Mouse (Mus musculus): ENCODE results near the gene Nhsl1. TPM values are rescaled to one million over a fixed set of nuclear protein-coding genes. Genes with fewer than 3 reads are reported as not detected.

The Nhsl1 gene
- polyA plus RNA-seq, 1 experiment from 2014 or later: 8.2 TPM

- ATAC-seq (ENCODE audit: insufficient number of reproducible peaks, insufficient read depth, low FRiP score, low TSS enrichment, low read depth): no peak
- peak overlapping the region; percentile 18; the same call in 1 of the 2 replicates for H3K27ac ChIP-seq
- H3K4me2 ChIP-seq: no peak overlapping the region
- H3K4me1 ChIP-seq: peaks cover 25% of the 10 kb centered on the region
- H3K4me3 ChIP-seq: no peak overlapping the region
- WGBS: 46% methylated on average over 3 of the region's 3 CpGs
- H3K9me3 ChIP-seq: no peaks in the 10 kb centered on the region
- H3K9ac ChIP-seq: no peak overlapping the region
- H3K27me3 ChIP-seq: no peaks in the 10 kb centered on the region
- H3K36me3 ChIP-seq: no peaks in the 10 kb centered on the region
Observed at GRCm38 (mm10) chr10:18375301-18375700, 56.5 kb downstream of the Nhsl1 start.

- H3K27ac ChIP-seq: no peak overlapping the region
- no peak for ATAC-seq (ENCODE audit: insufficient number of reproducible peaks, insufficient read depth, low FRiP score, low TSS enrichment, low read depth)
- no peak overlapping the region for H3K4me2 ChIP-seq
- H3K36me3 ChIP-seq: no peaks in the 10 kb centered on the region
- WGBS: 66% methylated on average over 2 of the region's 2 CpGs
- no peak overlapping the region for H3K4me3 ChIP-seq
- H3K27me3 ChIP-seq: no peaks in the 10 kb centered on the region
- H3K4me1 ChIP-seq: peaks cover 9% of the 10 kb centered on the region
- no peaks in the 10 kb centered on the region for H3K9me3 ChIP-seq
- no peak overlapping the region for H3K9ac ChIP-seq
Observed at GRCm38 (mm10) chr10:18384766-18385165, 66.0 kb downstream of the Nhsl1 start.

GRCm38 (mm10) chr10:18386224-18386623, 67.4 kb downstream of the Nhsl1 start:
- Histone ChIP-seq H3K27ac (no peak overlapping the region), H3K4me2 (no peak overlapping the region), H3K27me3 (no peaks in the 10 kb centered on the region), H3K4me1 (peaks cover 9% of the 10 kb centered on the region), H3K9ac (no peak overlapping the region), H3K36me3 (no peaks in the 10 kb centered on the region), H3K4me3 (no peak overlapping the region), H3K9me3 (no peaks in the 10 kb centered on the region)
- no peak for ATAC-seq (ENCODE audit: insufficient number of reproducible peaks, insufficient read depth, low FRiP score, low TSS enrichment, low read depth)
- WGBS: 54% methylated on average over 7 of the region's 7 CpGs

GRCm38 (mm10) chr10:18388784-18389575, 70.2 kb downstream of the Nhsl1 start:
- Histone ChIP-seq H3K4me1 (peaks cover 17% of the 10 kb centered on the region), H3K27me3 (no peaks in the 10 kb centered on the region), H3K27ac (0 out of 2 replicates have a peak overlapping the region, but pooled peaks have one; percentile 12), H3K9ac (0 out of 2 replicates have a peak overlapping the region, but pooled peaks have one; percentile 8), H3K36me3 (no peaks in the 10 kb centered on the region), H3K4me3 (no peak overlapping the region), H3K9me3 (no peaks in the 10 kb centered on the region), H3K4me2 (peak overlapping the region; percentile 39)
- 25% methylated on average over 10 of the region's 10 CpGs for WGBS
- peak; percentile 49 for ATAC-seq (ENCODE audit: insufficient number of reproducible peaks, insufficient read depth, low FRiP score, low TSS enrichment, low read depth)

- WGBS: 88% methylated on average over 15 of the region's 15 CpGs
- peaks cover 17% of the 10 kb centered on the region for H3K4me1 ChIP-seq
- H3K4me3 ChIP-seq: no peak overlapping the region
- no peak overlapping the region for H3K9ac ChIP-seq
- no peaks in the 10 kb centered on the region for H3K27me3 ChIP-seq
- H3K36me3 ChIP-seq: no peaks in the 10 kb centered on the region
- no peak for ATAC-seq (ENCODE audit: insufficient number of reproducible peaks, insufficient read depth, low FRiP score, low TSS enrichment, low read depth)
- no peaks in the 10 kb centered on the region for H3K9me3 ChIP-seq
- no peak overlapping the region for H3K4me2 ChIP-seq
- no peak overlapping the region for H3K27ac ChIP-seq
Observed at GRCm38 (mm10) chr10:18390004-18390403, 71.2 kb downstream of the Nhsl1 start.

GRCm38 (mm10) chr10:18391608-18392007, 72.8 kb downstream of the Nhsl1 start:
- Histone ChIP-seq H3K4me2 (no peak overlapping the region), H3K4me1 (peaks cover 17% of the 10 kb centered on the region), H3K9me3 (no peaks in the 10 kb centered on the region), H3K27ac (no peak overlapping the region), H3K27me3 (no peaks in the 10 kb centered on the region), H3K4me3 (no peak overlapping the region), H3K36me3 (no peaks in the 10 kb centered on the region), H3K9ac (no peak overlapping the region)
- ATAC-seq (ENCODE audit: insufficient number of reproducible peaks, insufficient read depth, low FRiP score, low TSS enrichment, low read depth): no peak
- 35% methylated on average over 5 of the region's 5 CpGs for WGBS

GRCm38 (mm10) chr10:18392268-18392667, 73.5 kb downstream of the Nhsl1 start:
- 70% methylated on average over 6 of the region's 6 CpGs for WGBS
- no peaks in the 10 kb centered on the region for H3K27me3 ChIP-seq
- H3K4me2 ChIP-seq: no peak overlapping the region
- H3K9me3 ChIP-seq: no peaks in the 10 kb centered on the region
- H3K4me1 ChIP-seq: peaks cover 17% of the 10 kb centered on the region
- no peak overlapping the region for H3K9ac ChIP-seq
- no peaks in the 10 kb centered on the region for H3K36me3 ChIP-seq
- no peak overlapping the region for H3K4me3 ChIP-seq
- no peak for ATAC-seq (ENCODE audit: insufficient number of reproducible peaks, insufficient read depth, low FRiP score, low TSS enrichment, low read depth)
- no peak overlapping the region for H3K27ac ChIP-seq

- Histone ChIP-seq H3K9ac (no peak overlapping the region), H3K27me3 (no peaks in the 10 kb centered on the region), H3K9me3 (no peaks in the 10 kb centered on the region), H3K36me3 (no peaks in the 10 kb centered on the region), H3K4me2 (no peak overlapping the region), H3K27ac (no peak overlapping the region), H3K4me3 (no peak overlapping the region), H3K4me1 (peaks cover 16% of the 10 kb centered on the region)
- ATAC-seq (ENCODE audit: insufficient number of reproducible peaks, insufficient read depth, low FRiP score, low TSS enrichment, low read depth): no peak
- 48% methylated on average over 3 of the region's 3 CpGs for WGBS
Observed at GRCm38 (mm10) chr10:18393740-18394139, 75.0 kb downstream of the Nhsl1 start.

- Histone ChIP-seq H3K4me3 (no peak overlapping the region), H3K9me3 (no peaks in the 10 kb centered on the region), H3K4me2 (no peak overlapping the region), H3K4me1 (peaks cover 11% of the 10 kb centered on the region), H3K27me3 (no peaks in the 10 kb centered on the region), H3K9ac (no peak overlapping the region), H3K36me3 (no peaks in the 10 kb centered on the region), H3K27ac (no peak overlapping the region)
- ATAC-seq (ENCODE audit: insufficient number of reproducible peaks, insufficient read depth, low FRiP score, low TSS enrichment, low read depth): no peak
- 76% methylated on average over 7 of the region's 7 CpGs for WGBS
Observed at GRCm38 (mm10) chr10:18394270-18394669, 75.5 kb downstream of the Nhsl1 start.

- H3K27ac ChIP-seq: no peak overlapping the region
- H3K9me3 ChIP-seq: no peaks in the 10 kb centered on the region
- no peak overlapping the region for H3K9ac ChIP-seq
- WGBS: 62% methylated on average over 7 of the region's 7 CpGs
- H3K4me3 ChIP-seq: no peak overlapping the region
- no peaks in the 10 kb centered on the region for H3K27me3 ChIP-seq
- H3K4me1 ChIP-seq: peaks cover 10% of the 10 kb centered on the region
- no peaks in the 10 kb centered on the region for H3K36me3 ChIP-seq
- no peak for ATAC-seq (ENCODE audit: insufficient number of reproducible peaks, insufficient read depth, low FRiP score, low TSS enrichment, low read depth)
- H3K4me2 ChIP-seq: no peak overlapping the region
Observed at GRCm38 (mm10) chr10:18400089-18400644, 81.4 kb downstream of the Nhsl1 start.

- Histone ChIP-seq H3K4me3 (no peak overlapping the region), H3K4me2 (no peak overlapping the region), H3K36me3 (no peaks in the 10 kb centered on the region), H3K4me1 (peaks cover 10% of the 10 kb centered on the region), H3K27ac (no peak overlapping the region), H3K9ac (no peak overlapping the region), H3K9me3 (no peaks in the 10 kb centered on the region), H3K27me3 (no peaks in the 10 kb centered on the region)
- 80% methylated on average over 8 of the region's 8 CpGs for WGBS
- no peak for ATAC-seq (ENCODE audit: insufficient number of reproducible peaks, insufficient read depth, low FRiP score, low TSS enrichment, low read depth)
Observed at GRCm38 (mm10) chr10:18400998-18401397, 82.2 kb downstream of the Nhsl1 start.

- Histone ChIP-seq H3K9ac (no peak overlapping the region), H3K27me3 (no peaks in the 10 kb centered on the region), H3K27ac (no peak overlapping the region), H3K36me3 (no peaks in the 10 kb centered on the region), H3K9me3 (no peaks in the 10 kb centered on the region), H3K4me3 (no peak overlapping the region), H3K4me2 (no peak overlapping the region), H3K4me1 (peaks cover 25% of the 10 kb centered on the region)
- 45% methylated on average over 2 of the region's 2 CpGs for WGBS
- no peak for ATAC-seq (ENCODE audit: insufficient number of reproducible peaks, insufficient read depth, low FRiP score, low TSS enrichment, low read depth)
Observed at GRCm38 (mm10) chr10:18403992-18404391, 85.2 kb downstream of the Nhsl1 start.
